Mouse (Mus musculus): ENCODE measurements at regions not wholly inside any gene's neighbourhood (a gene's known extent, or its start where the extent isn't known, plus 50 kb on each side); places are given as distances from the start of the nearest gene placed in this dataset.

GRCm38 (mm10) chr4:124048348-124048831 lies 130.6 kb upstream of the 4930535I16Rik start:
- H3K27ac ChIP-seq (ENCODE audit: insufficient read depth, low read depth, low read length) = no peak overlapping the region
- no peak overlapping the region for H3K4me3 ChIP-seq (ENCODE audit: insufficient read depth, low read length)
- TF ChIP-seq POLR2A (IDR thresholded peaks at IDR 0.05; ENCODE audit: borderline replicate concordance, low read depth, low read length) (no peak), CTCF (IDR thresholded peaks at IDR 0.05; ENCODE audit: low read depth, low read length) (no peak)
- H3K4me1 ChIP-seq (ENCODE audit: control insufficient read depth, insufficient read depth, low read length) = no peaks in the 10 kb centered on the region

- Histone ChIP-seq H3K4me1 (ENCODE audit: control insufficient read depth, insufficient read depth, low read length) (no peaks in the 10 kb centered on the region), H3K27ac (ENCODE audit: insufficient read depth, low read depth, low read length) (no peak overlapping the region), H3K4me3 (ENCODE audit: insufficient read depth, low read length) (no peak overlapping the region)
- TF ChIP-seq CTCF (IDR thresholded peaks at IDR 0.05; ENCODE audit: low read depth, low read length) (no peak), POLR2A (IDR thresholded peaks at IDR 0.05; ENCODE audit: borderline replicate concordance, low read depth, low read length) (no peak)
Measured at GRCm38 (mm10) chr4:124047898-124048297, 130.1 kb upstream of the 4930535I16Rik start.

- Histone ChIP-seq H3K4me3 (ENCODE audit: insufficient read depth, low read length) (no peak overlapping the region), H3K27ac (ENCODE audit: insufficient read depth, low read depth, low read length) (no peak overlapping the region), H3K4me1 (ENCODE audit: control insufficient read depth, insufficient read depth, low read length) (no peaks in the 10 kb centered on the region)
- no peak for TF ChIP-seq CTCF (IDR thresholded peaks at IDR 0.05; ENCODE audit: low read depth, low read length)
- TF ChIP-seq POLR2A (IDR thresholded peaks at IDR 0.05; ENCODE audit: borderline replicate concordance, low read depth, low read length) = no peak
Measured at GRCm38 (mm10) chr4:124036483-124036882, 118.7 kb upstream of the 4930535I16Rik start.

GRCm38 (mm10) chr4:124035657-124036061 lies 117.8 kb upstream of the 4930535I16Rik start:
- TF ChIP-seq POLR2A (IDR thresholded peaks at IDR 0.05; ENCODE audit: borderline replicate concordance, low read depth, low read length) (no peak), CTCF (IDR thresholded peaks at IDR 0.05; ENCODE audit: low read depth, low read length) (no peak)
- Histone ChIP-seq H3K4me3 (ENCODE audit: insufficient read depth, low read length) (no peak overlapping the region), H3K4me1 (ENCODE audit: control insufficient read depth, insufficient read depth, low read length) (no peaks in the 10 kb centered on the region), H3K27ac (ENCODE audit: insufficient read depth, low read depth, low read length) (no peak overlapping the region)

- H3K4me1 ChIP-seq (ENCODE audit: control insufficient read depth, insufficient read depth, low read length) = no peaks in the 10 kb centered on the region
- H3K4me3 ChIP-seq (ENCODE audit: insufficient read depth, low read length) = no peak overlapping the region
- TF ChIP-seq CTCF (IDR thresholded peaks at IDR 0.05; ENCODE audit: low read depth, low read length) = no peak
- no peak for TF ChIP-seq POLR2A (IDR thresholded peaks at IDR 0.05; ENCODE audit: borderline replicate concordance, low read depth, low read length)
- no peak overlapping the region for H3K27ac ChIP-seq (ENCODE audit: insufficient read depth, low read depth, low read length)
Measured at GRCm38 (mm10) chr4:124035192-124035591, 117.4 kb upstream of the 4930535I16Rik start.

- Histone ChIP-seq H3K27ac (ENCODE audit: insufficient read depth, low read depth, low read length) (no peak overlapping the region), H3K4me3 (ENCODE audit: insufficient read depth, low read length) (no peak overlapping the region), H3K4me1 (ENCODE audit: control insufficient read depth, insufficient read depth, low read length) (no peaks in the 10 kb centered on the region)
- TF ChIP-seq POLR2A (IDR thresholded peaks at IDR 0.05; ENCODE audit: borderline replicate concordance, low read depth, low read length) (no peak), CTCF (IDR thresholded peaks at IDR 0.05; ENCODE audit: low read depth, low read length) (no peak)
Measured at GRCm38 (mm10) chr4:124028061-124028460, 110.2 kb upstream of the 4930535I16Rik start.

GRCm38 (mm10) chr4:124016401-124016800 lies 98.6 kb upstream of the 4930535I16Rik start:
- Histone ChIP-seq H3K4me1 (ENCODE audit: control insufficient read depth, insufficient read depth, low read length) (no peaks in the 10 kb centered on the region), H3K27ac (ENCODE audit: insufficient read depth, low read depth, low read length) (no peak overlapping the region), H3K4me3 (ENCODE audit: insufficient read depth, low read length) (no peak overlapping the region)
- TF ChIP-seq POLR2A (IDR thresholded peaks at IDR 0.05; ENCODE audit: borderline replicate concordance, low read depth, low read length) = no peak

- Histone ChIP-seq H3K4me1 (ENCODE audit: control insufficient read depth, insufficient read depth, low read length) (no peaks in the 10 kb centered on the region), H3K4me3 (ENCODE audit: insufficient read depth, low read length) (no peak overlapping the region), H3K27ac (ENCODE audit: insufficient read depth, low read depth, low read length) (no peak overlapping the region)
- TF ChIP-seq POLR2A (IDR thresholded peaks at IDR 0.05; ENCODE audit: borderline replicate concordance, low read depth, low read length) (no peak), CTCF (IDR thresholded peaks at IDR 0.05; ENCODE audit: low read depth, low read length) (no peak)
Measured at GRCm38 (mm10) chr4:124015323-124015722, 97.5 kb upstream of the 4930535I16Rik start.

- TF ChIP-seq POLR2A (IDR thresholded peaks at IDR 0.05; ENCODE audit: borderline replicate concordance, low read depth, low read length) (no peak), CTCF (IDR thresholded peaks at IDR 0.05; ENCODE audit: low read depth, low read length) (no peak)
- no peaks in the 10 kb centered on the region for H3K4me1 ChIP-seq (ENCODE audit: control insufficient read depth, insufficient read depth, low read length)
- no peak overlapping the region for H3K27ac ChIP-seq (ENCODE audit: insufficient read depth, low read depth, low read length)
- no peak overlapping the region for H3K4me3 ChIP-seq (ENCODE audit: insufficient read depth, low read length)
Measured at GRCm38 (mm10) chr4:124012406-124012805, 94.6 kb upstream of the 4930535I16Rik start.

GRCm38 (mm10) chr4:124008725-124009124 lies 90.9 kb upstream of the 4930535I16Rik start:
- H3K27ac ChIP-seq (ENCODE audit: insufficient read depth, low read depth, low read length) = no peak overlapping the region
- H3K4me3 ChIP-seq (ENCODE audit: insufficient read depth, low read length) = no peak overlapping the region
- no peaks in the 10 kb centered on the region for H3K4me1 ChIP-seq (ENCODE audit: control insufficient read depth, insufficient read depth, low read length)
- no peak for TF ChIP-seq CTCF (IDR thresholded peaks at IDR 0.05; ENCODE audit: low read depth, low read length)
- no peak for TF ChIP-seq POLR2A (IDR thresholded peaks at IDR 0.05; ENCODE audit: borderline replicate concordance, low read depth, low read length)
